Mouse (Mus musculus): ENCODE data around the gene Piwil4. TPM values are rescaled to one million over a fixed set of nuclear protein-coding genes. Genes with fewer than 3 reads are reported as not detected.
"Not testable (repeated sequence)": the region's sequence is repeated elsewhere in the genome, so short reads cannot be mapped to it uniquely, and the experiment has no call there.

The Piwil4 gene
- total RNA-seq, 1 experiment from 2014 or later: not detected

DNA sequence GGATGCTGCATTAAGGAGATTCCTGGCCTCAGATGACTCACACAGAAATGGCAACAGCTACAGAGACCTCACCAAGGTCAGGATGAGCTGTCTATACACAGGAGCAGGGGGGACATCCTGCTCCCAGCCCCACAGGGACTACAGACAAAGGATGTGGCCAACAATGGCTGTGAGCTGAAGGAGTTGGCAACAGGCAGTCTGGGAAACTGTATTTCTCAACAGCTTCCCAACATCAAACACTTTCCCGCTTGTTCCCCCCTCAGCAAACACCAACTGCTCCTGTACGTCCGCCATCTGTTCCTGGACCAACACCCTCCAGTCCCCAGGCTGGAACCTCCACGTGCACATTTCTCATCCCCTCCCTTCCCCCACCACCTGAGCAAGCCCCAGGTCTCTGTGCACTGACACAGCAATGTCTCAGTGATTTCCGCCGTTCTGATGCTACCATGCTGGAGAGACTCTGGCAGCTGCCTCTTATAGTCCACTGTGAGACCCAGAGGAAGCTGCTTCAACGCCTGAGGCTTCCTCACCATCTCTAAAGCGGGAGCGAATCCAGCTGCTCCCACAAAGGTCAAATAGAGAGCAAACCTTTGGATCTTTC, 9.5 kb downstream of the Piwil4 start:
- no peak for ATAC-seq (ENCODE audit: extremely low read depth, insufficient number of reproducible peaks, low FRiP score, poor library complexity, severe bottlenecking)

DNA sequence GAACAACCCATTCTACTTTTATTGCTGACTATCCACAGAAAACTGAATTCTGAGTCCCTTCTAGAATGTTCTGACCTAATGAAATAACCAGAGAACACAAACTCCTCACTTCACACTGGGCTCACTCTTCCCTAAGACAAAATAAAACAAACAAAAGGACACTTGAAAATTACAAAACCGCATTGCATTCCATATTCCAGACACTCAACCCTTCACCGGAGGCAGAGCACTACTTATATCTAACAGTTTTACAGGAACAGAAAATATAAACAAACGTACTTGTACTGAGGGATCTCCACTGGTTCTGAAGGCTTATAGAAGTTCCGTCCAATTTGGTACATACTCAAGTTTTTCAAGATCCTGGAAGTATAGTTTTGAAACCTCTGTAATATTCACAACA, 12.2 kb downstream of the Piwil4 start:
- ATAC-seq (ENCODE audit: extremely low read depth, insufficient number of reproducible peaks, low FRiP score, poor library complexity, severe bottlenecking): no peak

DNA sequence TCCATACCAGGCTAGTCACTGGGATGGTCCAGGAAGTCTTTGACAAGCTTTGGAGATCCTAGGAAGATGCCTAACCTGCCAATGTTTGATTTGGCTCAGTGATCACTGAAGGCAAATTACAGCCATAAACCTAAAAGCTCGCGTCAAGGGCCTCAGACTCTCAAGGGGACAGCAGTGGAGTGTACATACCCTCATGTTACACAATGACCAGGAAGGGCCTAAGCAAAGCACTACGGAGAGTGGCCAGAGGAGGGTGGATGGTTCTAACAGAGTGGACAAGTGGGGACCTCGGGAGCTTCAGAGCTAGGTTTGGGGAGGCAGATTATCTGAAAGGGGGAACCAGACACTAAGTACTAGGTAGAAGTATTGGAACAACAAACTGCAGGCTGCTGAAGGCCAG, 13.9 kb downstream of the Piwil4 start:
- no peak for ATAC-seq (ENCODE audit: extremely low read depth, insufficient number of reproducible peaks, low FRiP score, poor library complexity, severe bottlenecking)

DNA sequence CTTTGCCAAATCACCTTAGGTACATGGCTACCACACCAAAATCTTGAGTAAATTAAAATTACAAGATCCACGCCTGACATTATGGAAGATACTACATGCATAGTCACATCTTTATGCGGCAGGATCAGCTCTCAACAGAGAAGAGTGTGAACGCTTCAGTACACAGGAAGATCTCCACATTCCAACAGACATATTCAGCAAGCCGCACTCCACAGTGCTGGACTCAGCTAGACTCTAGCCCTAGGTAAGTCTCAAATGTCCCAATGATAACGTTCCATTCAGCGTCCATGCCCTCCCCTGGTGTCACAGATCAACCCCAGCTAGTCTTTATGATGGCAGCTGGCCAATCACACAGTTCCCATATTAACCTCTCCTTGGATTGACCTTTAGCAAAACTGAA, 14.5 kb downstream of the Piwil4 start:
- ATAC-seq (ENCODE audit: extremely low read depth, insufficient number of reproducible peaks, low FRiP score, poor library complexity, severe bottlenecking): no peak

DNA sequence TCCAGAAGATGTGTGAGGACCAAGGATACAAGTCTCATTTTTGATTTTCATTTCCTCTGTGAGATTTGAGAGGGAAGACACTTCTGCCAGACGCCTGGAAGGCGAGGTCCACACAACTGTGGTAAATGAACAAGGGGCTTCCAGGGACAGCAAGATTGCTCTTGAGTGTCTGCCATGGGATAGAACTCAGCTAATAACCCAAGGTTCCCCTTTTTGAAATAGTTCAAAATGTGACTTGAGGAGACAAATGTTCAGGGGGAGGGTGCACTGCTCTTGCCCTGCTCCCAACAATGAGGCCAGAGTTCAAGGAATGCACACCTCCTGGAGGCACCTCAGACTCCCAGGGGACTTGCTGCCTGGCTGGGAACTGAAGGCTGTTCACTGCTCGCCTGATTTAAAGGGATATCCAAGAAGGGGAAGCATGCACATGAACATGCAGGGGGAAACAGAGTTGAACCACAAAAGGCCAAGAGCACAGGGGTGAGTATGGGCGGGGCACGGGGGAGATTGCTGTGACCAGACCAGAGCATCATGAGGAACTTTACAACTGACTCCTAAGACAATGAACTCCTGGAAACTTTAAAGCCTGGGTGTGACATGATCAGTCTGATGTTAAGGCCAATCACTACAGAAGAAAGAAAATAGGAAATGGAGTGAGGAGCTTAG, 15.6 kb downstream of the Piwil4 start:
- peak; percentile 31; the same call in 1 of the 2 replicates for ATAC-seq (ENCODE audit: extremely low read depth, insufficient number of reproducible peaks, low FRiP score, poor library complexity, severe bottlenecking)

DNA sequence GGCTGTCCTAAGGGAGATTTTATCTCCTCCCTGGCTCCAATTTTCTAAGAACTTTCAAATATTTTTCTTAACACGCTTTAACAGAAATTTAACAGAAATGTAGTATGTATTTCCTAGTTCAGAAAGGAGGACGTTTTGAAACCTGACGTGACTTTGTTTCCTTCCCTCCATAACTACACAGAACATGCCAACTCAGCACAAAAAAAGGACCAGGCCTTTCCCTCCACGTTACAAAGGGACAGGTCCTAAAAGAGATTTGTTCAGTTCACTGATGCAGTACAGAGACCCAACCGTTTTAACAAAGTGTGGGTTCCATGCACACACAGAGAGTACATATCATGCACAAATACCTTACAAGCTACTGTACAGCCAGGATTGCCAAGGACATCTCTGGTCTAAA, 18.9 kb downstream of the Piwil4 start:
- ATAC-seq (ENCODE audit: extremely low read depth, insufficient number of reproducible peaks, low FRiP score, poor library complexity, severe bottlenecking): no peak

DNA sequence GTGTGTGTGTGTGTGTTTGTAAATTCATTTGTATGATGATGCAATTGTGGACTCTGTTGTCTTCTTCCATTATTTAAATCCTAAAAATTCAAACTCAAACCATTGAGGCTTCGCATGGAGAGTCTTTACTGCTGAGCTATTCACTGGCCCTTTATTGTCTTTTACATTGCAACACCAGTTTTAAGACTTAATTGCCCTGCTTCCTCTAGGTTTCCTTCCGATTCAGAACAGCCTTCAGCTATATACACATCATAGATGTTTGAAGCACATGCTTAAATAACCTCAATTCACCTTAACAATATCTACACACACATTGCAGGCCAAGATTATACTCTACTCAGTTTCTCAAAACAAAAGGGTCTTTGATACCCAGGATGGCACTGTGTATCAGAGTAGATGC, 20.1 kb downstream of the Piwil4 start:
- ATAC-seq (ENCODE audit: extremely low read depth, insufficient number of reproducible peaks, low FRiP score, poor library complexity, severe bottlenecking): no peak

DNA sequence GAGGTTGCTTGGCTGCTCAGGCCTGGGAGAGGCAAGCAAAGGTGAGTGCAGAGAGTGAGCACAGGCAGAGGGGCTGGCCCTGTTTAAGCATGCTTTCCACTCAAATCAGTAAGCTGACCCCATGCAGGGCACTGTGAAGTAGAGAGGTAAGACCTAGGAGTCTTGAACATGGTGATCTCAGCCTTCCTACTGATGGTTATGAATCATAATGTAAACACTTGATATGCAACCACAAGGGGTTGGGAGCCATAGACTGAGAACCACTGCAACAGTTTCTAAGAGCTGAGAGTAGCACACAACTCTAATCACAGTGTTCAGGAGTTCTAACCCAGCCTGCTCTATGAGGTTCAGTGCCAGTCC, 22.2 kb downstream of the Piwil4 start:
- no peak for ATAC-seq (ENCODE audit: extremely low read depth, insufficient number of reproducible peaks, low FRiP score, poor library complexity, severe bottlenecking)

DNA sequence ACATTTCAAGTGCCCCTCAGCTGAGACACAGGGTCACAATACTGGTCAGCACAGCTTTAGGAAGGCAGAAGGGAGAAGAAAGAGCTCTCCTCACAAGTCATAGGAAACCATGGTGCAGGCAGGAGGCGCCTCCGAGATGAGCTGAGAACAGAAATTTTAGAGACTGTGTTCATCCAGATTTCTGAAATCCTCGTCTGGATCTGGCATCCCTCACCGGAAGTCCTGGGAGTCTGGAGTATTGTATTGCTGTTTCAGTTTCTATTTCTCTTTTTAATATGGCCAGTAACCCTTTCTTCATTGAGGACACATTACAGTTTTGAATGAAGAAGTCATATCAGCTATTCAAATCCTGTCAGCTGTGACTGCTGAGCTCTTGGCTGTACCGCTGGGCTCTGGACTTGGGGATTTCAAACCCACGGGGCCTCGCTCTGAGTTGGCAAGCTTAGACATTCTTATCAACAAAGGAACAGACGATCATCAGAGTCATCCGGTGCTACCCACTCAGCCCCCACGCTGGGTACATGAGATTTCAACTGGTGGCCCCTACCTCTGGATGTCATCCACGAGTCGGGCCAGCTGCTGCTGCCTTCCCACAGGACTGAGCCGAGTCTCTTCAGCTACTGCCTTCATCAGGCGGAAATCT, 22.7 kb downstream of the Piwil4 start:
- ATAC-seq (ENCODE audit: extremely low read depth, insufficient number of reproducible peaks, low FRiP score, poor library complexity, severe bottlenecking): no peak

DNA sequence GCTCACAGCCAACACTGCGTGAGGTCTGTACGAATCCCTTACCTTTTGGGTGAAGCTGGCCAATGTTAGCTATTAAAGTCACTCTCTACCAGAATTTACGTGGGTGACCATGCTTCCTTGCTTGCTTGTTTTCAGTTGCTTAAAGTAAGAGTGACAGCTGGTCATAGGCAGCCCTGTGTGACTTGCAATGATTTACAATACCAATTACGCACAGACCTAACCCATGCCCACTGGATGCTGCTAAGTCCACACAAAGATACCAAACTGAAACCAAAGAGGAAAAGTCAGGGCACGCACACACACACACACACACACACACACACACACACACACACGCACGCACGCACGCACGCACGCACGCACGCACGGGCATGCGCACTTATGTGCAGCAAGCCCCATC, 25.3 kb downstream of the Piwil4 start:
- ATAC-seq (ENCODE audit: extremely low read depth, insufficient number of reproducible peaks, low FRiP score, poor library complexity, severe bottlenecking): no peak

DNA sequence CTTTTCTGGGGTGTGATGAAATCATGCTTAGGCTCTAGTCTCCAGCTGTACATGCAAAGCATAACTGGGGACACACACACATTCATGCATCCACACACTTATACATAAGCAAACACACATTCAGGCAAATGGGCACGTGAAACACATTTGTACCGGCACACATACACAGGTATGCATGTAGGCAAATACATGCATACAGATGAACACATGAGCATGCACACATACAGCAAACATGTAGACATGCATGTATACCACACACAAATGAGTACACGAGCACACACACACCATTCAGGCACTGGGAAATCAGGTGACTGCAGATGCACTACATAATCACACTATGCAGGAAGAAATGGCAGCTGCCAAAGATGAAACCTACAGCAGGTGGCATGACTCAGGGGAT, 29.6 kb downstream of the Piwil4 start:
- no peak for ATAC-seq (ENCODE audit: extremely low read depth, insufficient number of reproducible peaks, low FRiP score, poor library complexity, severe bottlenecking)

DNA sequence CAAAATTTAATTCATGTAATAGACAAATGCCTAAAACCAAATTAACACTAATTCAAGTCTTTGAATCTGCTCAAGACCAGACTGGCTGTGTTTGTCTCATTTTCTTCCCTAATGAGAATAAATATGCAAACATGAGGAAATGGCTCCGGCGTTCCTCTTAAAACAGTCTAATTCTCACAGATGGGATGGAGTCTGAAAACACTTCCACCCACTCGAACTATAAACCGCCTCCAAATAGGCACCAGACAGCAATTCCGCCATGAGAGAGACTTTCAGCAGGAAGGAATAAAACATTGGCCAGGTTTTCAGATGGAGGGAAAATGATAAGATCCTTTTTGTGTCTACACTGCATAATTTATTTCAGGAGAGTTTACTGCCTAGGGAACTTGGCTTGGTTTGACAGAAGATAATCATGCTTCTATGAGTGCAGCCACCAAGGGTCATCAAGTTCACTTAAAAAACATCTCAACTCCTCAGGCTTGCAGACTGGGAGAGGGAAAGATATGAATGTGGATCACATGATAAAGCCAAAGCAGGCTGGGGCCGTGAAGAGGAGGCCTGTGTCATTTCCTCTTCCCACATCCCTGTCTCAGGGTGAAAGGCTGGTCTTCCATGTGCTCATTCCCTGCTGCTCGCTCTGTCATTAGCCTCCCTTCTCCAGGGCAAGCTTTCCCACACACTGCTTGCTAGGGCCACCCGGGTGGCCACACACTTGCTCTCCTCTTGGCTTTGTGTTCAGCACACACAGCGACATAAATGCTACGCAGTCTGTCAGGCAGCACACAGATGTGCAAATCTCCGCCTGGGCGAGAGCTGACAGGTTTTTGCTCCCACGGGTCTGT, 35.0 kb downstream of the Piwil4 start:
- ATAC-seq (ENCODE audit: extremely low read depth, insufficient number of reproducible peaks, low FRiP score, poor library complexity, severe bottlenecking): no peak

DNA sequence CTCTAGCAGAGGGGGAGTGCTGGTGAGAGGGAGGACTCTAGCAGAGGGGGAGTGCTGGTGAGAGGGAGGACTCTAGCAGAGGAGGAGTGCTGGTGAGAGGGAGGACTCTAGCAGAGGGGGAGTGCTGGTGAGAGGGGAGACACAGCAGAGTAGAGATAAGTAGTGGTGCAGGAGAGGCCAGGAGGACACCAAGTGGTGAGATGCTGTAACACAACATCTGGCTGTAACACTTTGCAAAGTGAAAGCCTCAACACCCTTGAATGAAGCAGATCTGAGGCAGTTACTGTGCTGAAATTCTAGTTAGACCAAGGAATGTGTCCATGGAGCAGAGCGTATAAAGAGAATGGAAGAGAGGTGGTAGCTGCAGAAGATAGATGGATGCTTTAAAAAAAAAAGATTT, 39.7 kb downstream of the Piwil4 start:
- ATAC-seq (ENCODE audit: extremely low read depth, insufficient number of reproducible peaks, low FRiP score, poor library complexity, severe bottlenecking): not testable (repeated sequence)

DNA sequence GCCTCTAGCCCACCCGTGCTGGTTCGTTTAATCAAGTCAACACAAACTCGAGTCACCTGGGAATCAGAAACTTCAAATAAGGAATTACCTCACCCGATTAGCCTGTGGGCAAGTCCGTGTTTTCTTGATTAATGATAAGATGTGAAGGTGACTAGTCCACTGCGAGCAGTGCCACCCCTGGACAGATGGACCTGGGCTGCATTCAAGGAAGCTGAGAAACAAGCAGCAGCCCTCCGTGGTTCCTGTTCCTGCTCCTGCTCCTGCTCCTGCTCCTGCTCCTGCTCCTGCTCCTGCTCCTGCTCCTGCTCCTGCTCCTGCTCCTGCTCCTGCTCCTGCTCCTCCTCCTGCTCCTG, 41.3 kb downstream of the Piwil4 start:
- ATAC-seq (ENCODE audit: extremely low read depth, insufficient number of reproducible peaks, low FRiP score, poor library complexity, severe bottlenecking): no peak

DNA sequence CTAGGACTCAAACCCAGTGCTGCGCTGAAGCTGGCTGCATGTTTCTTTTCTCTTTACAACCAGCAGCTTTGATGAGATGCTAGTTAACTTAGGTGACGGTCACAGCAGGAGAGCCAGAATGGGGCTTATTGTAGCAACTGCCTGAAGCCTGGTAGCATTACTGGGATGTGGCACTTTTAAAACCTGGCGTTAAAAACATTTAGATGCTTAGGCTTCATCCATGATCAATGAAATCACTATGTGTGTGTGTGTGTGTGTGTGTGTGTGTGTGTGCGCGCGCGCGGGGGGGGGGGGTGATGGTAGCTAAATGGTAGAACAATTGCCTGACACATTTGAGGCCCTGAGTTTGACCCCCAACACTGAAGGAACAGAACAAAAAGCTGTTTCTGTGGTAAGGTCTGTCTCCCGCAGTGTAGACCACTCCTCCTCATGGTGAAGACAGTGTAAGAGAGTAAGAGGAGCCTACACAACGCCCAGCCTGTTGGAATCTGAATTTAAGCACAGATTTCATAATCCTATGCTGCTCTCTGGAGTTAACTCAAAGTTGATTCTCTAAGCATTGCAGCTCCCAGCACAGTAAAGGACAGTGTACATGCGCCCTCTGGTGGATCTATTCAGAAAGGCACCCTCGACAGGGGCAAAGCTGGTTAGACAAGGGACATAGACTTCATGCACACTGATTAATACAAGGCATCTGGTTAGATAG, 41.8 kb downstream of the Piwil4 start:
- ATAC-seq (ENCODE audit: extremely low read depth, insufficient number of reproducible peaks, low FRiP score, poor library complexity, severe bottlenecking): peak; percentile 73

DNA sequence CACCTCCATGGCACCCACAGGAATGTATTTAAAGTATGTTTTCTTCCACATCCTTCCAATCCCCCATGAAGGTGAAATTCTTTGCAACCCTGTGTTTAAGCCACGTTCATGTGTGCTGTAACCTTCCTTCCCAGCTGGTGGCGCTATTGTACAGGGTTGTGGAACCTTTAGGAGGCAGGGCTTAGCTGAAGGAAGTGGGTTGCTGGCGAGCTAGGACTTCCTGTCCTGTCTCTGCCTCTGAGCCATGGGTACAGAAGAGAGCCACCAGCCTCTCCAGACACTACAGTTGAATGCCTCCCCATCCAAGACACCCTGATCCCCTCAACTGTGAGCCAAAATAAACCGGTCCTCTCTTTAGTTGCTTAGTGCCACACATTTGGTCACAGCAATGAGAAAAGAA, 42.6 kb downstream of the Piwil4 start:
- peak; percentile 89 for ATAC-seq (ENCODE audit: extremely low read depth, insufficient number of reproducible peaks, low FRiP score, poor library complexity, severe bottlenecking)

DNA sequence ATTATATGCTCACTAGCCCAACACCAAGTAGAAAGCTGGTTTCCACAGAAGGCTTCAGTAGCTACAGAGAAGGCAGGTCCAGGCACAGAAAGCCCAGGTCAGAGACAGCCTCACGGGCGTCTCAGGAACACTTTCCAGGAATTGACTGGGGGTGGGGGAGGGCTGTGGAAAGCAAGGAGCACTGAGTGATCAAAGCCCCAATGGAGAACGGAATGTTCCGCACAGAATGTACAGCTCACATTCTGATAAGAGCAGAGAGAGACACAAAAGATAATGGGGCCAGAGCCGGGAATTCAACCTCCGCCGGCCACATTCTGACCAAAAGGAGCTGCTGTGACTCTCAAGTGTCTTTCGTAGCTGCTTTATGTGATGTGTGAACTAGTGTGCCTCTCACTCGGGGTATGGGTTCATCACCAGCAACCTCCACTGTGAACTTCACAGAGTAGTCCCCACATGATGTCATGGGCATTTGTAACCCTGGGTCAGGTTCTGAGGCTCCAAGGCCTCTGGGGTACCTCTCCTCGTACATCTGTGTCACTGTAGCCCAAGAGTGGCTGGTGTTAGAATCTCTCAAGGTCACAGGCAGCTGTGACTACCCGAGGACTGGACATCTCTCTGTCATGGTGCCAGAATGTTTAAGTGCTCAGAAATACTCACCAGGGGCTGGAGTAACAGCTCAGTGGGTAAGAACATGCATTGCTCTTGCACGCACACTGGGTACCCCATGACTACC, 51.0 kb downstream of the Piwil4 start:
- no peak for ATAC-seq (ENCODE audit: extremely low read depth, insufficient number of reproducible peaks, low FRiP score, poor library complexity, severe bottlenecking)

DNA sequence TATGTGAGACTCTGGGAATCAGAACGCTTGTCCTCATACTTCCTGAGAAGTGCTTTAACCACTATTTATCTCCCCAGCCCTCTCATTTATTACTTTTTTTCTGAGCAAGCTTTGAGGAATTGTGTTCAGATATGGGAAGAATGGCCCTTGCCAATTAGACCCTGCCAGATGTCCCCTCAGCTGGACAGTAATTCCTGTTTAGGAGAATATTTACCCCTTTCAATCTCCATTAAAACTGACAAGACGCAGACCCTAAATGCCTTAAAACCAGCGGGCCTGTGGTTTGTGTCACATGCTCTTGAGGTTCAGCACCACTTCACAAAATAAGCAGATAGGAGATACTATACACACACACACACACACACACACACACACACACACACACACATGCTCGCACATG, 56.2 kb downstream of the Piwil4 start:
- ATAC-seq (ENCODE audit: extremely low read depth, insufficient number of reproducible peaks, low FRiP score, poor library complexity, severe bottlenecking): no peak

DNA sequence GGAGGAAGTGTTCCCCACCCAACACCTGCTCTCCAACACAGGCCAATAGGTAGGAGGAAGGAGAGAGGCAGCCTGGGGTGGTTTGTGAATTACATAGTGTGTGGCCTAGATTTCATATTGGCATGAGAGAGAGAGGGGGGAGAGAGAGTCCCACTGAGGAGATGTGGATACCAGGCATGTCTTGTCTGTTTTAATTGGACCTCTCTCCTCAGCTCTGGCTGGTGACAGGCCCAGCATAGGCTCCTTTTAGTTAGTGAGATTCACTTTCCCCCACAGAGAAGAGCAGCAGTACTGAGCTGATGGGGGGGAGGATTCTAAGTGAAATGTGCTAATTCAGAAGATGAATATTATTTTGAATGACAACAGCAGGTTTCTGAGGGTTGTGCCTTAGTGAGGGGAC, 57.8 kb downstream of the Piwil4 start:
- no peak for ATAC-seq (ENCODE audit: extremely low read depth, insufficient number of reproducible peaks, low FRiP score, poor library complexity, severe bottlenecking)
